ENCODE assay signal across 20 mouse cellular contexts in genomic region chr11:35293197-35293596, GRCm38 (mm10).
DNase-seq lines count a peak whose midpoint lies in the region; ATAC-seq lines count a peak whose summit lies in the region.
"Had no signal": no experiment of that assay in that cellular context is flagged by ENCODE, and none has a peak within 500 bp of the region (broad histone marks: within the 10 kb centered on the region; RNA-seq: fewer than 3 reads in every experiment).

No protein-coding gene starts in this region.

- intact Hi-C loops in left cerebral cortex, postnatal 36 days (cut with DNase I) = no loop called here

- H3K9me3 ChIP-seq in lung, embryonic 16.5 days (ENCODE audit: control insufficient read depth, low read length) = no peaks in the 10 kb centered on the region
- H3K9me3 ChIP-seq in heart, embryonic 14.5 days (ENCODE audit: control insufficient read depth, low read length) = no peaks in the 10 kb centered on the region
- H3K9me3 ChIP-seq: forebrain, embryonic 12.5 days had no signal

- H3K9ac ChIP-seq in lung, embryonic 16.5 days (ENCODE audit: low read length) = no peak overlapping the region
- no peak overlapping the region for H3K9ac ChIP-seq in heart, embryonic 14.5 days (ENCODE audit: low read length)
- H3K9ac ChIP-seq: forebrain, embryonic 12.5 days had no signal

- 0 out of 2 replicates have a peak, but pooled peaks have one; percentile 21 for ATAC-seq in lung, embryonic 16.5 days (ENCODE audit: low read depth)
- ATAC-seq in heart, embryonic 14.5 days (ENCODE audit: insufficient number of reproducible peaks, insufficient read depth, low FRiP score, low read depth) = peak; percentile 69
- no peak for ATAC-seq in megakaryocyte progenitor cell, adult 5-6 weeks (replicated peaks; ENCODE audit: poor library complexity)
- ATAC-seq: hindbrain, postnatal 0 days; intestine, postnatal 0 days; midbrain, embryonic 16.5 days had no signal

- H3K36me3 ChIP-seq in lung, embryonic 16.5 days (ENCODE audit: control insufficient read depth, insufficient read depth, low read length) = no peaks in the 10 kb centered on the region
- H3K36me3 ChIP-seq in heart, embryonic 14.5 days (ENCODE audit: control insufficient read depth, insufficient read depth, low read length) = no peaks in the 10 kb centered on the region
- H3K36me3 ChIP-seq: forebrain, embryonic 12.5 days had no signal

- H3K4me1 ChIP-seq in lung, embryonic 16.5 days (replicated peaks; ENCODE audit: control insufficient read depth, insufficient read depth, low read length) = peaks cover 16% of the 10 kb centered on the region
- peaks cover 26 to 33% of the 10 kb centered on the region in 2 experiments for H3K4me1 ChIP-seq in heart, embryonic 14.5 days (ENCODE audit: control insufficient read depth in 2 of 2, insufficient read depth in 2 of 2, low read length in 2 of 2)

- 61% methylated on average over 5 of the region's 5 CpGs for WGBS in lung, embryonic 16.5 days
- WGBS in heart, embryonic 14.5 days = 11% methylated on average over 5 of the region's 5 CpGs

- H3K4me2 ChIP-seq in lung, embryonic 16.5 days (ENCODE audit: low read depth, low read length) = no peak overlapping the region
- peak overlapping the region; percentile 9; the same call in 1 of the 2 replicates for H3K4me2 ChIP-seq in heart, embryonic 14.5 days (ENCODE audit: low read length)
- H3K4me2 ChIP-seq: forebrain, embryonic 12.5 days; liver, embryonic 11.5 days had no signal

- no peaks in the 10 kb centered on the region for H3K27me3 ChIP-seq in lung, embryonic 16.5 days (ENCODE audit: control insufficient read depth, insufficient read depth, low read depth, low read length)
- H3K27me3 ChIP-seq in heart, embryonic 14.5 days (ENCODE audit: control insufficient read depth, insufficient read depth, low read length) = no peaks in the 10 kb centered on the region
- H3K27me3 ChIP-seq: CH12.LX had no signal

- H3K4me3 ChIP-seq in lung, embryonic 16.5 days (ENCODE audit: low read length) = no peak overlapping the region
- H3K4me3 ChIP-seq in heart, embryonic 14.5 days (ENCODE audit: control insufficient read depth in 1 of 2, insufficient read depth in 1 of 2, low read depth in 1 of 2, low read length in 2 of 2) = no peak overlapping the region
- H3K4me3 ChIP-seq: forebrain, embryonic 12.5 days had no signal

- no peak overlapping the region for H3K27ac ChIP-seq in lung, embryonic 16.5 days (ENCODE audit: low read length)
- H3K27ac ChIP-seq in heart, embryonic 14.5 days (replicated peaks in 1 of 2; ENCODE audit: control insufficient read depth in 1 of 2, insufficient read depth in 1 of 2, low read depth in 2 of 2, low read length in 2 of 2) = peak overlapping the region; percentile 70 to 83
- H3K27ac ChIP-seq: forebrain, embryonic 12.5 days; hindbrain, postnatal 0 days had no signal

- DNase-seq in heart, adult 18-20 months = peak; percentile 67 to 73
- no peak for DNase-seq in heart, adult 8-10 months (ENCODE audit: low spot score)
- DNase-seq in lung, postnatal 10 days = no peak
- DNase-seq in heart, postnatal 4 days = peak; percentile 79
- no peak for DNase-seq in left cerebral cortex, postnatal 36 days (ENCODE audit: low spot score in 2 of 2)
- DNase-seq: adrenal gland, postnatal 36 days; cerebellum, adult 18-20 months; gastrocnemius, postnatal 10 days; left cerebral cortex, postnatal 4 days; lung, adult 18-20 months; lung, postnatal 36 days had no signal

Comparison
In these comparisons a context has a peak if more than half of its experiments do, and no peak if none do; other contexts are left out.
1. DNase-seq: peak in heart, adult 18-20 months (2 of 2) and heart, postnatal 4 days (single experiment); none in heart, adult 8-10 months (single experiment), lung, postnatal 10 days (single experiment) and left cerebral cortex, postnatal 36 days (0 of 2).